7 mouse cellular contexts compared by ENCODE assay signal in the genomic region with DNA sequence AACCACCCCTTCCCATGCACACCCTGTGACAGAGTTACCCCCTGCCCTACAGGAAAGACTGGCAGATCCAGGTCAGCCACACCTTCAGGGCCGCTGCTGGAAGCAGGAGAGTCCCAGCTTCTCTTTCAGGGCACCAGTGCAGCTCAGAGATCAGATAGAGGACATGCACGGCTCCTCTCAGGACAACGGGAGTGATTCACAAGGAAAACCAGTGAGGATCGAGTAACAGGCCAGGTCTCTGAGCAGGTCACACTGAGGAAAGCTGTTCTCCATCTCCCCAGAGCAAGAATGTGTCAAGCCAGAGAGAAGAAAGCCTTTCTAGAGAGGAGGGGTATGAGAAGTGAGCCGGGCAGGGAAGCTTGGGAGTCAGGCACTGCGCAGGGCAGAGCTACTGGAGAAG. TPM values are rescaled to one million over a fixed set of nuclear protein-coding genes. Genes with fewer than 3 reads are reported as not detected.
A peak's percentile ranks its signal among the peaks of the same experiment; 100 is the strongest.
DNase-seq lines count a peak whose midpoint lies in the region; ATAC-seq and TF ChIP-seq lines count a peak whose summit lies in the region.

No protein-coding gene starts in this region.

- H3K9ac ChIP-seq in embryonic facial prominence, embryonic 14.5 days (ENCODE audit: low read depth, low read length): peak overlapping the region; percentile 32
- peak overlapping the region; percentile 51 for H3K9ac ChIP-seq in intestine, embryonic 15.5 days
- H3K9ac ChIP-seq in midbrain, postnatal 0 days (replicated peaks; ENCODE audit: low read length, poor library complexity, severe bottlenecking): no peak overlapping the region

- peak; percentile 36 to 51 for DNase-seq in kidney, postnatal 4 days
- DNase-seq in kidney, postnatal 36 days: no peak
- DNase-seq in embryonic facial prominence, embryonic 14.5 days (ENCODE audit: low spot score): peak; percentile 37
- no peak for DNase-seq in midbrain, postnatal 0 days (ENCODE audit: low spot score)
- no peak for DNase-seq in gastrocnemius, postnatal 36 days

- H3K9me3 ChIP-seq in embryonic facial prominence, embryonic 14.5 days (ENCODE audit: control insufficient read depth, low read length): no peaks in the 10 kb centered on the region
- H3K9me3 ChIP-seq in intestine, embryonic 15.5 days: no peaks in the 10 kb centered on the region
- no peaks in the 10 kb centered on the region for H3K9me3 ChIP-seq in midbrain, postnatal 0 days (ENCODE audit: low read length)

- ATAC-seq in embryonic facial prominence, embryonic 14.5 days (ENCODE audit: low read depth): no peak; the same call in 1 of the 2 replicates
- peak; percentile 4; the same call in 1 of the 2 replicates for ATAC-seq in intestine, embryonic 15.5 days
- ATAC-seq in midbrain, postnatal 0 days (ENCODE audit: low FRiP score): no peak
- no peak for ATAC-seq in frontal cortex, adult (ENCODE audit: low TSS enrichment)

- no peak overlapping the region for H3K4me3 ChIP-seq in embryonic facial prominence, embryonic 14.5 days (ENCODE audit: low read depth, low read length)
- peak overlapping the region; percentile 27 for H3K4me3 ChIP-seq in intestine, embryonic 15.5 days (replicated peaks)
- H3K4me3 ChIP-seq in midbrain, postnatal 0 days (ENCODE audit: low read depth, low read length): no peak overlapping the region

- peak overlapping the region; percentile 45 for H3K4me2 ChIP-seq in embryonic facial prominence, embryonic 14.5 days (ENCODE audit: low read depth, low read length)
- H3K4me2 ChIP-seq in intestine, embryonic 15.5 days (replicated peaks): peak overlapping the region; percentile 68
- no peak overlapping the region for H3K4me2 ChIP-seq in midbrain, postnatal 0 days (ENCODE audit: low read depth, low read length, poor library complexity, severe bottlenecking)

- H3K4me1 ChIP-seq in embryonic facial prominence, embryonic 14.5 days (ENCODE audit: control insufficient read depth, insufficient read depth, low read length): peaks cover 29% of the 10 kb centered on the region
- peaks cover 76% of the 10 kb centered on the region for H3K4me1 ChIP-seq in intestine, embryonic 15.5 days (replicated peaks)
- H3K4me1 ChIP-seq in midbrain, postnatal 0 days (ENCODE audit: insufficient read depth, low read length): 0 out of 2 replicates have a peak, but pooled peaks cover 9% of the 10 kb centered on the region

- intact Hi-C loops in gastrocnemius, postnatal 36 days (cut with DNase I): no loop called here

- peak overlapping the region; percentile 91 for H3K27ac ChIP-seq in embryonic facial prominence, embryonic 14.5 days (replicated peaks; ENCODE audit: low read depth, low read length)
- peak overlapping the region; percentile 100 for H3K27ac ChIP-seq in intestine, embryonic 15.5 days
- H3K27ac ChIP-seq in midbrain, postnatal 0 days (ENCODE audit: low read depth, low read length): peak overlapping the region; percentile 68

- 35% methylated on average over 6 of the region's 6 CpGs for WGBS in embryonic facial prominence, embryonic 14.5 days
- WGBS in intestine, embryonic 15.5 days: 15% methylated on average over 6 of the region's 6 CpGs
- 70% methylated on average over 6 of the region's 6 CpGs for whole genome bisulfite sequencing in midbrain, postnatal 0 days

- no peaks in the 10 kb centered on the region for H3K27me3 ChIP-seq in embryonic facial prominence, embryonic 14.5 days (replicated peaks; ENCODE audit: control insufficient read depth, insufficient read depth, low read length)
- H3K27me3 ChIP-seq in intestine, embryonic 15.5 days (replicated peaks): no peaks in the 10 kb centered on the region
- no peaks in the 10 kb centered on the region for H3K27me3 ChIP-seq in midbrain, postnatal 0 days (ENCODE audit: insufficient read depth, low read length)

- peaks cover 27% of the 10 kb centered on the region; the same call in 1 of the 2 replicates for H3K36me3 ChIP-seq in embryonic facial prominence, embryonic 14.5 days (ENCODE audit: control insufficient read depth, insufficient read depth, low read length)
- peaks cover 19% of the 10 kb centered on the region for H3K36me3 ChIP-seq in intestine, embryonic 15.5 days
- H3K36me3 ChIP-seq in midbrain, postnatal 0 days (ENCODE audit: insufficient read depth, low read length): peaks cover 15% of the 10 kb centered on the region

- no peak for TF ChIP-seq CTCF in midbrain, postnatal 0 days (IDR thresholded peaks at IDR 0.05)

RNA-seq across cellular contexts. Expression of a gene that starts 8.9 kb away (rescaled TPM):
- 35.4 and 35.6 TPM in 2 replicates for polyA plus RNA-seq in embryonic facial prominence, embryonic 14.5 days (2014; fragmentation: Nextera tagmentation; extraction: Ambion mirVana)
- 54.9 and 64.3 TPM in 2 replicates for polyA plus RNA-seq in intestine, embryonic 15.5 days (2015; fragmentation: Nextera tagmentation; extraction: Ambion mirVana)
- 9.8 and 20.7 TPM in 2 replicates for total RNA-seq in midbrain, postnatal 0 days (2014; rRNA removed)
- 9.8 and 10.5 TPM in 2 replicates for polyA plus RNA-seq in midbrain, postnatal 0 days (2015; fragmentation: Nextera tagmentation; extraction: Ambion mirVana)
- total RNA-seq in gastrocnemius, postnatal 36 days (2021): 10 to 100 TPM; 23.0 to 28.8 TPM

RNA-seq across cellular contexts. Expression of a gene that starts 11.7 kb away (rescaled TPM):
- 119 and 133 TPM in 2 replicates for polyA plus RNA-seq in embryonic facial prominence, embryonic 14.5 days (2014; fragmentation: Nextera tagmentation; extraction: Ambion mirVana)
- polyA plus RNA-seq in intestine, embryonic 15.5 days (2015; fragmentation: Nextera tagmentation; extraction: Ambion mirVana): 120 and 127 TPM in 2 replicates
- 101 and 116 TPM in 2 replicates for total RNA-seq in midbrain, postnatal 0 days (2014; rRNA removed)
- polyA plus RNA-seq in midbrain, postnatal 0 days (2015; fragmentation: Nextera tagmentation; extraction: Ambion mirVana): 135 and 140 TPM in 2 replicates
- total RNA-seq in gastrocnemius, postnatal 36 days (2021): 10 to 100 TPM; 53.4 to 54.8 TPM

RNA-seq across cellular contexts. Expression of a gene that starts 11.9 kb away (rescaled TPM):
- polyA plus RNA-seq in embryonic facial prominence, embryonic 14.5 days (2014; fragmentation: Nextera tagmentation; extraction: Ambion mirVana): 214 and 224 TPM in 2 replicates
- 225 and 244 TPM in 2 replicates for polyA plus RNA-seq in intestine, embryonic 15.5 days (2015; fragmentation: Nextera tagmentation; extraction: Ambion mirVana)
- total RNA-seq in midbrain, postnatal 0 days (2014; rRNA removed): 139 and 148 TPM in 2 replicates
- 203 and 216 TPM in 2 replicates for polyA plus RNA-seq in midbrain, postnatal 0 days (2015; fragmentation: Nextera tagmentation; extraction: Ambion mirVana)
- 10 to 100 TPM; 64.7 to 71.3 TPM for total RNA-seq in gastrocnemius, postnatal 36 days (2021)

RNA-seq across cellular contexts. Expression of a gene that starts 18.1 kb away (rescaled TPM):
- polyA plus RNA-seq in embryonic facial prominence, embryonic 14.5 days (2014; fragmentation: Nextera tagmentation; extraction: Ambion mirVana): 0.20 and 0.21 TPM in 2 replicates
- 3.1 and 3.3 TPM in 2 replicates for polyA plus RNA-seq in intestine, embryonic 15.5 days (2015; fragmentation: Nextera tagmentation; extraction: Ambion mirVana)
- total RNA-seq in midbrain, postnatal 0 days (2014; rRNA removed): 0.52 TPM in 1 of 2 replicates, not detected in the other
- polyA plus RNA-seq in midbrain, postnatal 0 days (2015; fragmentation: Nextera tagmentation; extraction: Ambion mirVana): 0.16 TPM in 1 of 2 replicates, not detected in the other
- total RNA-seq in gastrocnemius, postnatal 36 days (2021): not detected

Comparison
In these comparisons a context has a peak if more than half of its experiments do, and no peak if none do; other contexts are left out.
1. DNase-seq: peak in kidney, postnatal 4 days (2 of 2) and embryonic facial prominence, embryonic 14.5 days (single experiment); none in kidney, postnatal 36 days (0 of 2), midbrain, postnatal 0 days (single experiment) and gastrocnemius, postnatal 36 days (0 of 2).
2. Peak in every context shown above with its lines, with median percentiles within 50 percentile points of each other: H3K27ac ChIP-seq.